Mouse (Mus musculus) splenic B cell, adult 2 months (primary cell): ENCODE measurements around the gene Phc2.

Experiments used
- DNase-seq: peaks from one replicate; pipeline ENCODE4 v3.0.0-alpha.2; 2011; ENCODE audit warnings: low read depth, low spot score
- H3K27me3 ChIP-seq: 2 replicates; pipeline ENCODE4 v1.6.1; 2012; ENCODE audit warnings: mild to moderate bottlenecking, low read length, moderate library complexity, mixed read lengths; ENCODE audit not compliant: control insufficient read depth, poor library complexity, insufficient read depth, severe bottlenecking
- H3K36me3 ChIP-seq: 2 replicates; pipeline ENCODE4 v1.6.1; 2012; ENCODE audit warnings: mild to moderate bottlenecking, low read length, moderate library complexity, mixed read lengths; ENCODE audit not compliant: control insufficient read depth, poor library complexity, insufficient read depth, severe bottlenecking

Gene Phc2

DNA sequence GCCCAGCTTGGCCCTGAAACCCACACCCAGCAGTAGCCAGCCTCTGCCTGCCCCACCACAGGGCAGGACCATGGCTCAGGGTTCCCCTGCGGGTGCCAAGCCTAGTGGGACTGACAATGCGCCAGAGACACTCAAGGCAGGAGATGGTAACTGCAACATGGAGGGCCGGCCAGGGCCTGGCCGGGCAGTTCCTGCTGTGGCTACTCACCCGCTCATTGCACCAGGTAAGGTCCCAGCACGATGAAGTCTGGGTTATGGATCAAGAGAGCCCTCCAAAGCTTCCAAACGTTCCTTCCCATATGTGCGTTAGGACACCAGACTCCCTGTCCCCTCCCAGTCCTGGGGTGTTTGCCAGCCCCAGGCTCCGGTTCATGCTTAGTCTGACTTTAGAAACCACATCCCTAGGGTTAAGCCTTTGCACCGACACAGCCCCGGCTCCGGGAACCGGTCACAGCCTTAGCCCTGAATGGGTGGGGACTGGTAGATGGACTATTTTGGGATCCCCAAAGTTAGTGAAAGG, 57.7 kb downstream of the Phc2 start:
- DNase-seq, result peak; percentile 38
- Histone ChIP-seq H3K27me3 (no peaks in the 10 kb centered on the region), H3K36me3 (no peaks in the 10 kb centered on the region)

DNA sequence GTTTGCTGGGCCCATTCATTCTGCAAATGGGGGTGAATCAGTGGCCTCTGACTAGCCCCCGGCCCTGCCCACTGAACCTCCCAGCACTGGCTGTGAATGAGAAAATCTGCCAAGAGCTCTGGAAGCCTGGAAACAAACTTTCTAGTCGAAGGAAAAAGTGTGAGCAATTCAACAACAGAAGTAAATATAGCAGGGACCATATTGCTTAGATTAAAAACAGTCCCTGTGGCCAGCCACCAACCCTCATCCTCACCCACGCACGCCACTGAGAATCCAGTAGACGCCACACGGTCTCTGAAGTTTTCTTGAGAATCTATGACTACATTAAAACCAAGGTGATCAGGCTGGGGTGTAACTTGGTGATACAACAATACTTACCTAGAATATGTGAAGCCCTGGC, 58.4 kb downstream of the Phc2 start:
- no peak for DNase-seq
- Histone ChIP-seq H3K27me3 (no peaks in the 10 kb centered on the region), H3K36me3 (no peaks in the 10 kb centered on the region)

DNA sequence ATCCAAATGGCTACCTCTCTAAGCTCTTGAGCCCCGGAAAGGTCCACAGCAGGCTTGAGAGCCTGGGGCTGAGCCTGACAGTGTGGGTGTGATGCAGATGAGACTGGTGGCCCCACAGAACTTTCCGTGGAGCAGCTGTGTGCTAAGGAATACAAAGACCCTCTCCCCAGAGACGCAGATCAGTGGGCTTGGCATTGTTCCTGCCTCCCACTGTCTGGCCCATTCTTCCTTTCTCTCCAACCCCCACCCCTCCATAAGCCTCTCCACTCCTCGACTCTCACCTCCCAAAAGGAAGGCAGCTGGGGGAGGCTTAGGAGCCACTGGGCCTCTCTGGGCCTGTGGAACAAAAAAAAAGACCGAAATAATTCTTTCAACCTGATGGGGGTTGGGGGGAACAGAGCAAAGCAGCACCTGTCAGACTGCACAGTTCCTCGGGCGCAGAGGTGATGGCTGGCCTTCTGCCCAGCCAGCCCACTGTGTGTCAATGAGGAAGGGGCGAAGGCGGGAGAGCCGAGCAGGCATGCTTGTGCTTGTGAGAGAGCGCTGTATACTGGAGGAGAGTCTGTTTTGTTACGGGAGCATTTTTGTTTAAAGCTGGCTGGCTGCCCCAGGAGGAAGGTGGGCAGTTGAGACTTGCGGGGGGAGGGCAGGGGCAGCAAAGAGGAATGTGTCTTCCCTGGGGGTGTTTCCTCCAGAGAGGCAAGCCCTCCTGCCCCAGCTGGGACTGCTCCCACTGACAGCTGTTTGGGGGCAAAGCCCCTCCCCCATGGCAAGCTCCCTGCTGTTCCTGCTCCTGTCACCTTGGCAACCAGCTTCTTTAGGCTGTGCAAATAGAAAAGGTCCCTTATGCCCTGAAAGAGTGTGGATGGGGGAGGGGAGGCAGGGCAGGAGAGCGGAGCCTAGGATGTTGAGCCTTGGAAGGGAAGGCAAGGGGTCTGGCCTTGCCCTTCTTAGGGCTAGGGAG, 61.0 kb downstream of the Phc2 start:
- no peaks in the 10 kb centered on the region for H3K36me3 ChIP-seq
- DNase-seq, result no peak
- no peaks in the 10 kb centered on the region for H3K27me3 ChIP-seq

DNA sequence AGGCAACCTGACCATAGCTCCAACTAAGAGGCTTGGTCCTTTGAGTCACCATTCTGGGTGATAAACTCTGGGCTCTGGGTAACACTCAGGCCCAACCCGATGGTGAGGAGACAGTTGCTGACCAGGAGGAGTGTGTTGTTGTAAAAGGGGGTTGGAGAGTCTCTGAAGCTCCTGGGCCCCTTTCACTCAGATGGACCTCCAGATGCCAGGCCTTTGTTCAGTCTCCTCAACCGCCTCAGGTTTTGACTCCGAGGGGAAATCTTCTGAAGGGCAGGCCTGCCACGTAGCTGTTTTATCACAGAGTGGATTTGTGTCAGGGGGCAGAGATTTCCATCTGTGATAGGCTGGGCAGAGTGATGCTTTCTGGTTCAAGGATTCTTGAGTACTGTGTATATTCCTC, 61.8 kb downstream of the Phc2 start:
- Histone ChIP-seq H3K27me3 (no peaks in the 10 kb centered on the region), H3K36me3 (no peaks in the 10 kb centered on the region)
- no peak for DNase-seq

DNA sequence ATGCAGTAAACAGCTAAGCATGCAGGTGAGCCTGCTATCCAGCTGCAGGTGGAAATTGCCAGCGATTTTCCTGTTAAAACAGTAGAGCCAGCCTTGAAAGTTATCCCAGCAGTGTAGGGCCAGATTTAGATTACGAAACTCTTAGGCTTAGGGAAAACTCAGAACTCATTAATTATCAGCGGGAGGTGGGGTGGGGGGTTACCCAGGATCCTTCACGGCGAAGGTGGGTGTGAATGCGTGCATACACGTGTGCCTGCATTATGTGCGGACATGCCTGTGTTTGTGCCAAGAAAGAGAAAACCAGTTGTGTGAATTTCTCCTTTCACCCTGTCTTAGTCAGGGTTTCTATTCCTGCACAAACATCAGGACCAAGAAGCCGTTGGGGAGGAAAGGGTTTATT, 62.2 kb downstream of the Phc2 start:
- Histone ChIP-seq H3K36me3 (no peaks in the 10 kb centered on the region), H3K27me3 (no peaks in the 10 kb centered on the region)
- DNase-seq, result no peak

DNA sequence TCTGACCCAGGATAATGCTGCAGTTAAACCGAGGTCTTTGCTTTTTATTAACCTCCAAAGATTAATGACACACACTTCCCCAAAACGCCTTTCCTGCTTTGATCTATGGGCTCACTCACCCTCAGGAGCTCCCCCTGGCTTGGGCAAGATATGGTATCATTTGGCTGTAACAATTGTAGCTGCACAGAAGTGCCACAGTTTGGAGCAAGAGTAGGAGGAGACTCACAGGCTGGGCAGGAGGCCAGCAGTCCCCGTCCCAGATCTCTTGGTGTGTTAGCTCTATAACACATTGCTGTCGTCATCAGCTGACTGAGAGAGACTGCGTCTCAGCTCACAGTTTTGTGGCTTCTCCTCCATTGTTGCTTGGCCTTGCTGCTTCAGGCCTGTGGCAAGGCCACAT, 65.6 kb downstream of the Phc2 start:
- no peak for DNase-seq
- H3K27me3 ChIP-seq, result no peaks in the 10 kb centered on the region
- no peaks in the 10 kb centered on the region for H3K36me3 ChIP-seq

DNA sequence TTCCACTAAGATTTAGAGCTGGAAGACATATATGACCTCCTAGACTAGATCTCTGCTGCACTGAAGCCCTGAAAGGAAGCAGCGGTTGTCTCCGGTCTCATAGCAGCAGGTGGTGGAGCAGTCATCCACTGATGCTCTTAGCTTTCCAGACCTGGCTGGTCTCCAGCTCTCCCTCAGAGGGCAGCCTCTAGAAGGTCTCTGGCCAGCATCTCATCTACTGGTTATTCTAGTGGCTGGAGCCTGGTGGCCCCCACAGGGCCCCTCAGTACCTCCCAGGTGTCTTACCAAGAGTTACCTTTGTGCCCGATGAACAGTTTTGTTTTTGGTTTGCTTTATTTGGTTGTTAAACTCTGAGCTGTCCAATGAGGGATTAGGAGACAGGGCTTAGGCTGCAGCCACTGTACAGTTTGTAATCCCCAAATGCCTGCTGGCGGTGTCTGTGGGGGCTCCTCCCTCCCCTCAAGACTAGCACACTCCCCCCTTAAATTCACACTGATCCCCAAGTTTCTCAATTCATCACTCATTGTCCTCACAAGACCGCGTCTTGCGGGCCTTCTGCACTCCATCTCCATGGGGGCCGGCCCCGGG, 66.7 kb downstream of the Phc2 start:
- H3K27me3 ChIP-seq, result no peaks in the 10 kb centered on the region

DNA sequence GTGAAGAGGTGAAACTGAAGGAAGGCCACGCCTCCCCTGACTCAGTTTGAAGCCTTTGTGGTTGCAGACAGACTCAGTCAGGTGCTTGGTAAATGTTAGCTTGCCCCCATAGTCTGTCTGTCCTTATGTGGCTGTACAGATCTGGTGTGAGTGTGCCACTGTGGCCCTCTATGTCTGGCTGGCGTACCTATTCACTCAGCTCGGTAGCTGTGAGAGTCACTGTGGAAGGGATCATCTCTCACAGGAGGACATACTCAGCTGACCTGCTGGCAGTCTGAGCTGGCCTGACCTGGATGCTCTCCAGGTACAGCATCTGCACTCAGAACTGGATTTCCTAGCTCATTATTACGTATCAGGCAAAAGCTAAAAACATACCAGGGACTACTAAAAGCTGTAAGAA, 67.3 kb downstream of the Phc2 start:
- Histone ChIP-seq H3K36me3 (no peaks in the 10 kb centered on the region), H3K27me3 (no peaks in the 10 kb centered on the region)
- no peak for DNase-seq

More for the DNA sequence above, 66.7 kb downstream of the Phc2 start:
- DNase-seq, result no peak
- no peaks in the 10 kb centered on the region for H3K36me3 ChIP-seq

DNA sequence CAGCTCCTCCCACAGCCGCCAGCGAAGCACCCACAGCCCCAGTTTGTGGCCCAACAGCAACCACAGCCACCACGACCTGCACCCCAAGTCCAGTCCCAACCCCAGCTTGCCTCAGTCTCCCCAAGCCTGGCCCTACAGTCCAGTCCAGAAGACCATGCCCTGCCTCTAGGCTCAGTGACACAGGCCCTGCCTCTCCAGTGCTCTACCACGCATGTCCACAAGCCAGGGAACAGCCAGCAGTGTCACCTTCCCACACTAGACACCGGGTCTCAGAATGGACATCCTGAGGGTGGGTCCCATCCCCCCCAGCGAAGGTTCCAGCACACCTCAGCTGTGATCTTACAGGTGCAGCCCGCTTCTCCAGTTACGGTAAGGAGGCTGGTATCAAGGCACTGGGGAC, 68.4 kb downstream of the Phc2 start:
- no peaks in the 10 kb centered on the region for H3K27me3 ChIP-seq
- no peak for DNase-seq
- H3K36me3 ChIP-seq, result no peaks in the 10 kb centered on the region

DNA sequence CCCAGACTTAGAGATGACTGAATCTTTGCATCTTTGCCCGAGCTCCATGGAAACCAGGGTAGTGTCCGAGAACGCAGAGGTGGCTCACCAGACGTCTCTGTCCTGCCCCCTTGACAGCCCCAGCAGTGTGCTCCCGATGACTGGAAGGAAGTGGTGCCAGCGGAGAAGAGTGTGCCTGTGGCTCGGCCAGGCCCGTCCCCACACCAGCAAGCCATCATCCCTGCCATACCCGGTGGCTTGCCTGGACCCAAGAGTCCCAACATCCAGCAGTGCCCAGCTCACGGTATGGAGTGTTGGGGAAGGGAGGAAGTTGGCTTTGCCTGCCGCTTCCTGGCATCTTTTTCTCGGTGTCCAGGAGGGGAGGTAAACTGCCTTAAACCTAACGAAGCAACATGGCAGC, 68.9 kb downstream of the Phc2 start:
- Histone ChIP-seq H3K27me3 (no peaks in the 10 kb centered on the region), H3K36me3 (no peaks in the 10 kb centered on the region)
- DNase-seq, result no peak

DNA sequence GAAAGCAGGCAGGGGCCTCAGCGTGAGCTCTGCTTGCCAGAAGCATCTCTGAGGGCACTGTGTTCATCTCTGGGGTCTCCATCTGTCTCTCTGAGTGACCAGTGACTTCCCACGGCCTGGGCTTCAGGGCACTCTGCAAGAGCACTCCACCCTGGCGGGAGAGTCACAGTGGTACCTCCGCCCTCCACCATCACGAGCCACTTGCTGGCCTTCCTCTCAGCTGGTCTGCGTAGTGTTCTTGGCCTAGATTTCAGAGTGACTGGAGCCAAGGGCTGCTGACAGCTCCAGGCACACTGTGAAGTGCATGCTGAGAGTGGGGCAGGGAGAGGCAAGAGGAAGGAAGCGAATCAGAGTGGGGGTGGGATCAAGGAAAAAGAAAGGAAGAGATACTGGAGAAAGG, 69.6 kb downstream of the Phc2 start:
- DNase-seq, result no peak
- Histone ChIP-seq H3K27me3 (no peaks in the 10 kb centered on the region), H3K36me3 (no peaks in the 10 kb centered on the region)

DNA sequence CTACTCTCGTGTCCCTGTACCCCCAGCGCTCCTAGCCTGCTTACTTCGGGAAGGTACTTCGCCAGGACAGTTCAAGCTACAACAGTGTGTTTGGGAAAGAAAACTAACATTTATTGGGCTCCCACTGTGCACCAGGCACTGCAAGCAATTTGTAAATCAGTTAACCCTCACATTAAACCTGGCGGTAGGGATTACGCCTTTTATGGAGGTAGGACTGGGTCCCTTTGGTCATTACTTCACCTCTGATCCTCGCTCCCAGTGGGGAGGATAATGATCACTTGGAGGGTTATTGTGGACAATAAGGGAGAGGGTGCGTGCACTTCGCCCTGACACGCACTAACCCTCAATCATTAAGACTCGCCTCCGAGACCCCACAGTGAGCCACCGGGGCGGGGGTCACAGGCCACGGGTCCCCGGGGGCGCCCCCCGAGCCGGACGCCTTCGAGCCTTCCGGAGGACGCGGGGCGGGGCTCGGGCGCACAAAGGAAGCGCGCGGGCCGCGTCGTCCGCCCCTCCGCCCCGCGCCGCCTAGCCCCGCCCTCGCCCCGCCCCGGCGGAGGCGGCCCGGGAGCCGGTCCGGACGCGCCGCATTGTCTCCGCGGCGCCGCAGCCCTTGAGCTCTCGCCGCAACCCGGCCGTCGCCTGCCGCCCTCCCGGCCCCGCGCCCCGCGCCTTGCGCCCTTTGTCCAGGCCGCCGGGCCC, 72.7 kb downstream of the Phc2 start:
- Histone ChIP-seq H3K27me3 (no peaks in the 10 kb centered on the region), H3K36me3 (peaks cover 3% of the 10 kb centered on the region; the same call in 1 of the 2 replicates)
- DNase-seq, result peak; percentile 84

DNA sequence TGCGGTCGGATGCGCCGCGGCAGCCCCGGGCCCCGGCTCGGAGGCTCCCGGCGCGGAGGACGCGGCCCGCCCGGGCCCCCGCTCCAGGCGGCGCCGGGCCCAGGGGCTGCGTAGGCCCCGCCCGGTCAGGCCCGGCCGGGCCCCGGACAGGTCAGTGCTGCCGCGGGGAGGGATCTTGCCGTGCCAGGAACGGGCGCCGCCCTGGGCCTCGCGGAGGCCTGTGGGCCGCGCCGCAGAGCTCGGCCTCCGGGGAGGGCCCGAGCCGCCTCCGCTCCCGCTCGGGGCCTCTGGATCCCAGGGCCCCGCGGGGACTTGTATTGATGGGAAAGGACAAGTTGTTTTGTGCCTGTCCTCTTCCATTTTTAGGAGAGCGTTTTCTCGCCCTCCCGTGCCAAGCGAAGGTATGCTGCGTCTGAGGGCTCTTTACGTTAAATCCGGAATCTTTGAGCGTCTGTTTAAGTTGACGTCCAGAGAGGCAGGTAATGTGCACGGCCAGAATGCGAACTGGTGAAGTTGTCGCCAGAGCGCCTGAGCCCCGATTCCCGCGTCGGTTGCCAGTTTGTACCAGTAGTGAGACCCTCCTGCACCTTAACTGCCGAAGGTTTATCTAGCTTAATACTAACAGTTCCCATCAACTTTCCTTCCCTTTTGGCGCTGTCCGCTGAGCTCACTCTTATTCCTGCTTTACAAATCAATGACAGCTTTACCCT, 73.4 kb downstream of the Phc2 start:
- peak; percentile 43 for DNase-seq
- Histone ChIP-seq H3K27me3 (no peaks in the 10 kb centered on the region), H3K36me3 (peaks cover 3% of the 10 kb centered on the region; the same call in 1 of the 2 replicates)

DNA sequence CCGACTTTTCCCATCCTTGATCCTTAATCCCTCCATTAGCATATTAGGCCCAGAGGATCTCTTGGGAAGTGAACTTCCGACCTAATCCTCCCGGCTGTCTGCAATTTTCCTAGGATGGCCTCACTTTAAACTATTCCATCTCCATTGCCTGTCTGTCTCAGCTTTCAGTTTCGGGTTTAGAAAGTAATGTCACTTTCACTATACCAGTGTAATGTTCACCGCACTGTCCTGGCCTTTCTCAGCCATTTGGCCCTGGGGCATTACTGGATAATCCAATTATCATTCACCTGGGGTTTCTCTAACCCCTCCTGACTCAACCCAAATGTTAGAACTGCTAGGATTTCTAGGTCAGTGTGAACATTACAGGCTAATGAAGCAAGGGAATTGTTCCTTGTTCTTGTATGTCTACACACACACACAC, 73.9 kb downstream of the Phc2 start:
- H3K27me3 ChIP-seq, result no peaks in the 10 kb centered on the region
- peaks cover 3% of the 10 kb centered on the region; the same call in 1 of the 2 replicates for H3K36me3 ChIP-seq
- peak; percentile 50 for DNase-seq
